Mouse (Mus musculus): ENCODE measurements around the gene Sema4d. TPM values are rescaled to one million over a fixed set of nuclear protein-coding genes. Genes with fewer than 3 reads are reported as not detected.

Gene Sema4d
- total and polyA plus RNA-seq, 3 experiments = 17.3 to 64.7 (median 62.1) TPM

GRCm38 (mm10) chr13:51716350-51717263, 76.9 kb downstream of the Sema4d start:
- H3K4me1 ChIP-seq (ENCODE audit: insufficient read depth, low read depth, low read length) = peaks cover 16% of the 10 kb centered on the region
- no peak for ATAC-seq (ENCODE audit: extremely low read depth, insufficient number of reproducible peaks, low FRiP score, poor library complexity, severe bottlenecking)
- no peak for DNase-seq (ENCODE audit: low spot score)
- no peak overlapping the region for H3K4me3 ChIP-seq (ENCODE audit: low read depth, low read length)
- TF ChIP-seq POLR2AphosphoS5 (IDR thresholded peaks at IDR 0.05; ENCODE audit: insufficient replicate concordance, low read depth, low read length) = no peak
- TF ChIP-seq TAL1 (conservative IDR thresholded peaks at IDR 0.05; ENCODE audit: low read depth, low read length) = no peak
- TF ChIP-seq GATA1 (IDR thresholded peaks at IDR 0.05; ENCODE audit: borderline replicate concordance, low read length) = no peak
- TF ChIP-seq GATA2 (IDR thresholded peaks at IDR 0.05; ENCODE audit: borderline replicate concordance, low read depth, low read length) = no peak
- no peak for TF ChIP-seq CTCF (IDR thresholded peaks at IDR 0.05; ENCODE audit: low read depth, low read length)
- peaks cover 94% of the 10 kb centered on the region for H3K36me3 ChIP-seq (replicated peaks)
- peaks cover 3% of the 10 kb centered on the region; the same call in 1 of the 2 replicates for H3K9me3 ChIP-seq (replicated peaks)
- no peaks in the 10 kb centered on the region for H3K27me3 ChIP-seq (ENCODE audit: insufficient read depth, low read length)

GRCm38 (mm10) chr13:51712022-51712421, 81.5 kb downstream of the Sema4d start:
- ATAC-seq (ENCODE audit: extremely low read depth, insufficient number of reproducible peaks, low FRiP score, poor library complexity, severe bottlenecking) (no peak), DNase-seq (ENCODE audit: low spot score) (no peak)
- Histone ChIP-seq H3K9me3 (replicated peaks) (no peaks in the 10 kb centered on the region), H3K4me3 (ENCODE audit: low read depth, low read length) (no peak overlapping the region), H3K36me3 (replicated peaks) (peaks cover 96% of the 10 kb centered on the region), H3K27me3 (ENCODE audit: insufficient read depth, low read length) (no peaks in the 10 kb centered on the region), H3K4me1 (ENCODE audit: insufficient read depth, low read depth, low read length) (peaks cover 17% of the 10 kb centered on the region)
- no peak for TF ChIP-seq CTCF (IDR thresholded peaks at IDR 0.05; ENCODE audit: low read depth, low read length)
- TF ChIP-seq TAL1 (conservative IDR thresholded peaks at IDR 0.05; ENCODE audit: low read depth, low read length) = no peak
- TF ChIP-seq POLR2AphosphoS5 (IDR thresholded peaks at IDR 0.05; ENCODE audit: insufficient replicate concordance, low read depth, low read length) = no peak
- no peak for TF ChIP-seq GATA2 (IDR thresholded peaks at IDR 0.05; ENCODE audit: borderline replicate concordance, low read depth, low read length)
- no peak for TF ChIP-seq GATA1 (IDR thresholded peaks at IDR 0.05; ENCODE audit: borderline replicate concordance, low read length)

- TF ChIP-seq POLR2AphosphoS5 (IDR thresholded peaks at IDR 0.05; ENCODE audit: insufficient replicate concordance, low read depth, low read length) = no peak
- TF ChIP-seq CTCF (IDR thresholded peaks at IDR 0.05; ENCODE audit: low read depth, low read length) = no peak
- no peak for TF ChIP-seq TAL1 (conservative IDR thresholded peaks at IDR 0.05; ENCODE audit: low read depth, low read length)
- no peak for TF ChIP-seq GATA2 (IDR thresholded peaks at IDR 0.05; ENCODE audit: borderline replicate concordance, low read depth, low read length)
- no peak for TF ChIP-seq GATA1 (IDR thresholded peaks at IDR 0.05; ENCODE audit: borderline replicate concordance, low read length)
- DNase-seq (ENCODE audit: low spot score) = no peak
- Histone ChIP-seq H3K9me3 (replicated peaks) (no peaks in the 10 kb centered on the region), H3K27me3 (ENCODE audit: insufficient read depth, low read length) (no peaks in the 10 kb centered on the region), H3K4me3 (ENCODE audit: low read depth, low read length) (no peak overlapping the region), H3K36me3 (replicated peaks) (peaks cover 95% of the 10 kb centered on the region), H3K4me1 (ENCODE audit: insufficient read depth, low read depth, low read length) (peaks cover 24% of the 10 kb centered on the region)
- ATAC-seq (ENCODE audit: extremely low read depth, insufficient number of reproducible peaks, low FRiP score, poor library complexity, severe bottlenecking) = no peak
These were observed 82.8 kb downstream of the Sema4d start for GRCm38 (mm10) chr13:51710738-51711137.

GRCm38 (mm10) chr13:51705882-51706854, 87.4 kb downstream of the Sema4d start:
- peak; percentile 35 for ATAC-seq (ENCODE audit: extremely low read depth, insufficient number of reproducible peaks, low FRiP score, poor library complexity, severe bottlenecking)
- H3K4me1 ChIP-seq (ENCODE audit: insufficient read depth, low read depth, low read length) = peaks cover 26% of the 10 kb centered on the region
- peaks cover 91% of the 10 kb centered on the region for H3K36me3 ChIP-seq (replicated peaks)

GRCm38 (mm10) chr13:51703893-51704292, 89.7 kb downstream of the Sema4d start:
- ATAC-seq (ENCODE audit: extremely low read depth, insufficient number of reproducible peaks, low FRiP score, poor library complexity, severe bottlenecking) (no peak), DNase-seq (ENCODE audit: low spot score) (no peak)
- peaks cover 94% of the 10 kb centered on the region for H3K36me3 ChIP-seq (replicated peaks)
- peaks cover 28% of the 10 kb centered on the region for H3K4me1 ChIP-seq (ENCODE audit: insufficient read depth, low read depth, low read length)
- no peak overlapping the region for H3K4me3 ChIP-seq (ENCODE audit: low read depth, low read length)
- no peaks in the 10 kb centered on the region for H3K9me3 ChIP-seq (replicated peaks)
- TF ChIP-seq TAL1 (conservative IDR thresholded peaks at IDR 0.05; ENCODE audit: low read depth, low read length) (no peak), POLR2AphosphoS5 (IDR thresholded peaks at IDR 0.05; ENCODE audit: insufficient replicate concordance, low read depth, low read length) (no peak), GATA1 (IDR thresholded peaks at IDR 0.05; ENCODE audit: borderline replicate concordance, low read length) (no peak), CTCF (IDR thresholded peaks at IDR 0.05; ENCODE audit: low read depth, low read length) (no peak), GATA2 (IDR thresholded peaks at IDR 0.05; ENCODE audit: borderline replicate concordance, low read depth, low read length) (no peak)
- H3K27me3 ChIP-seq (ENCODE audit: insufficient read depth, low read length) = no peaks in the 10 kb centered on the region

More at GRCm38 (mm10) chr13:51705882-51706854, 87.4 kb downstream of the Sema4d start:
- Histone ChIP-seq H3K27me3 (ENCODE audit: insufficient read depth, low read length) (no peaks in the 10 kb centered on the region), H3K9me3 (replicated peaks) (no peaks in the 10 kb centered on the region), H3K4me3 (ENCODE audit: low read depth, low read length) (peak overlapping the region; percentile 8; the same call in 1 of the 2 replicates)
- DNase-seq (ENCODE audit: low spot score) = peak; percentile 56
- TF ChIP-seq CTCF (IDR thresholded peaks at IDR 0.05; ENCODE audit: low read depth, low read length) = no peak
- peak; percentile 20; the same call in 1 of the 2 replicates for TF ChIP-seq TAL1 (conservative IDR thresholded peaks at IDR 0.05; ENCODE audit: low read depth, low read length)

Measured in G1E (cell line).